Mouse (Mus musculus) limb, embryonic 11.5 days (tissue): ENCODE data around the gene Klf2. TPM values are rescaled to one million over a fixed set of nuclear protein-coding genes. Genes with fewer than 3 reads are reported as not detected.
A peak's percentile ranks its signal among the peaks of the same experiment; 100 is the strongest.

Source experiments
- ATAC-seq: fragments of 200-750 bp; cut with Nextera tagmentation; 2 replicates; pipeline ENCODE4 v1.8.0; 2017; ENCODE audit warnings: low read depth; ENCODE audit not compliant: insufficient number of reproducible peaks, low FRiP score, low TSS enrichment
- DNase-seq: peaks from one replicate; pipeline ENCODE4 v3.0.0-alpha.2; 2015; ENCODE audit warnings: low spot score
- H3K27ac ChIP-seq: fragments of 300-500 bp; sonication (generic); replicated peaks from 2 replicates; pipeline ENCODE4 v1.5.1; 2014; ENCODE audit warnings: low read depth, mild to moderate bottlenecking, low read length
- H3K27me3 ChIP-seq: fragments of 300-500 bp; sonication (generic); 2 replicates; pipeline ENCODE4 v1.6.1; 2014; ENCODE audit warnings: mild to moderate bottlenecking, low read length, mixed read lengths; ENCODE audit not compliant: control insufficient read depth, insufficient read depth
- H3K36me3 ChIP-seq: fragments of 300-500 bp; sonication (generic); 2 replicates; pipeline ENCODE4 v1.6.1; 2014; ENCODE audit warnings: mild to moderate bottlenecking, low read length, moderate library complexity, mixed read lengths; ENCODE audit not compliant: control insufficient read depth, insufficient read depth
- H3K4me1 ChIP-seq: fragments of 300-500 bp; sonication (generic); 2 replicates; pipeline ENCODE4 v1.6.1; 2014; ENCODE audit warnings: low read length, mixed read lengths; ENCODE audit not compliant: control insufficient read depth, insufficient read depth
- H3K4me2 ChIP-seq: fragments of 300-500 bp; sonication (generic); 2 replicates; pipeline ENCODE4 v1.6.1; 2014; ENCODE audit warnings: low read depth, mild to moderate bottlenecking, moderate library complexity; ENCODE audit not compliant: severe bottlenecking
- H3K4me3 ChIP-seq: fragments of 300-500 bp; sonication (generic); 2 replicates; pipeline ENCODE4 v1.5.1; 2014; ENCODE audit warnings: low read depth, low read length
- H3K9ac ChIP-seq: fragments of 300-500 bp; sonication (generic); 2 replicates; pipeline ENCODE4 v1.6.1; 2014; ENCODE audit warnings: mild to moderate bottlenecking, low read length
- H3K9me3 ChIP-seq: fragments of 300-500 bp; sonication (generic); 2 replicates; pipeline ENCODE4 v1.6.1; 2016; ENCODE audit warnings: low read length; ENCODE audit not compliant: control insufficient read depth
- WGBS: fragments of 180-500 bp; shearing (Covaris S2); extraction: QIAGEN DNeasy Blood & Tissue Kit; methylation state at CpG from one replicate; pipeline ENCODE4 v1.1.7; 2014; 5-methylcytosine and 5-hydroxymethylcytosine counted together
- polyA plus RNA-seq: library from polyadenylated mRNA; unstranded; fragments of >200 nt; fragmentation: Nextera tagmentation; extraction: Ambion mirVana; gene quantifications from 2 replicates; pipeline ENCODE4 v1.2.1, GENCODE M21; 2014

Gene Klf2
- polyA plus RNA-seq, 1 experiment from 2014 or later: 4.2 TPM

DNA sequence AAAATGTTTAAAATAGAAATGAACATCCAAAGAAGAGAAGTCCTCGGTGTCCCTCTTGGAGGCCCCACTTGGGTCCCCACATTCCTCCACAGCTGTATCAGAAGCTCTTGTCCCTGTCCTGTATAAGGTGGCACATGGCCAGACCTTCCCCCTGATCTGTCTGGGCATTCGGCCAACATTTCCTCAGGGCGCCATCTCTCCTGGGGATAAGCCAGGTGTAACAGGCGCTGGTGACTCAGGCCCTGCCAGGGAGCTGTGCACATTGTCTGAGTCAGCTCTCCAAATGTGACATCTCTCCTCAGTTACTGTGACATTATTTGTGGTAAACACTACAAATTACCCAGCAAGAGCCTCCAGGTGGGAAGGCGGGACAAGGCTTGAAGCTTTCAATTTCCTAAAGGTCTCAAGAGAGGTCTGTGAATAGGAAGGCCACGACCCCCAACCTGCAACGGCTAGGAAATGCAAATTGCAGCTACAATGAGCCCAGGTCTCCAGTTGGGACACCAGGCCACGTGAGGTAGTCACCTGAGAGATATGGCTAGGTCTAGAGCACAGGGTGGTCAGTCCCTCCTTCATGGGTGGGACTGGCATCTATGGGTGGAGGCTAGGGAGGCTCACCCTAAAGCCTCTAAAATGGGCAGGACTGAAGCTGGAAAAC, 7.9 kb upstream of the Klf2 start:
- DNase-seq (no peak), ATAC-seq (no peak)
- Histone ChIP-seq H3K4me3 (no peak overlapping the region), H3K9me3 (no peaks in the 10 kb centered on the region), H3K4me2 (no peak overlapping the region), H3K4me1 (no peaks in the 10 kb centered on the region), H3K9ac (no peak overlapping the region), H3K36me3 (no peaks in the 10 kb centered on the region), H3K27me3 (no peaks in the 10 kb centered on the region), H3K27ac (no peak overlapping the region)
- 64% methylated on average over 8 of the region's 8 CpGs for WGBS

DNA sequence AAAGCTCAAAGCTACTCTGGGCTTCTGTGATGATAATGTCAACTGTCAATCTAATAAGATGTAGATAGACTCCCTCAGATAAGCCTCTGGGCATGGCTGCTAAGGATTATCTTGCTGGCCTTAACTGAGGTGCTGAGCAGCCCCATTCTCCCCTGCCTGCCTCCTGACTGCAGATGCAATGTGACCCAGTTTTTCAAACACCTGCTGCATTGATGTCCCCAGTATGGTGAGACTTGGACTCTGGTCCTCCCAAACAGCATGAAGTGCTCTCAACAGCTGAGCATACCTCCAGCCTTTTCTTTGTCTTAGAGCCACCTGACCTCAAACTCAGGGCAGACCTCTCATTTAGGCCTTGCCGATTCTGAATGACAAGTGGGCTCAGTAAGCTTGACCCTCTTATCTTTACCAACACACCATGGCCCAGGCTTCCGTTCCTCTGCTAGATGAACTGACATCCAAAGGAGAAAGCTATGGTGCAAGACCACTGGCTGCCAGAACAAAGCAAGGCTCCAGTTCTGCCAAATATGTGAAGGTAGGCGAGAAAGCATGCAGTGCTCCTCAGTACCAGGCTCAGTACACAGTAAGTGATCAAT, 5.8 kb upstream of the Klf2 start:
- Histone ChIP-seq H3K9me3 (no peaks in the 10 kb centered on the region), H3K36me3 (no peaks in the 10 kb centered on the region), H3K4me2 (no peak overlapping the region), H3K9ac (no peak overlapping the region), H3K27ac (no peak overlapping the region), H3K27me3 (no peaks in the 10 kb centered on the region), H3K4me1 (no peaks in the 10 kb centered on the region), H3K4me3 (no peak overlapping the region)
- ATAC-seq (no peak), DNase-seq (no peak)
- WGBS: 78% methylated on average over 3 of the region's 3 CpGs

DNA sequence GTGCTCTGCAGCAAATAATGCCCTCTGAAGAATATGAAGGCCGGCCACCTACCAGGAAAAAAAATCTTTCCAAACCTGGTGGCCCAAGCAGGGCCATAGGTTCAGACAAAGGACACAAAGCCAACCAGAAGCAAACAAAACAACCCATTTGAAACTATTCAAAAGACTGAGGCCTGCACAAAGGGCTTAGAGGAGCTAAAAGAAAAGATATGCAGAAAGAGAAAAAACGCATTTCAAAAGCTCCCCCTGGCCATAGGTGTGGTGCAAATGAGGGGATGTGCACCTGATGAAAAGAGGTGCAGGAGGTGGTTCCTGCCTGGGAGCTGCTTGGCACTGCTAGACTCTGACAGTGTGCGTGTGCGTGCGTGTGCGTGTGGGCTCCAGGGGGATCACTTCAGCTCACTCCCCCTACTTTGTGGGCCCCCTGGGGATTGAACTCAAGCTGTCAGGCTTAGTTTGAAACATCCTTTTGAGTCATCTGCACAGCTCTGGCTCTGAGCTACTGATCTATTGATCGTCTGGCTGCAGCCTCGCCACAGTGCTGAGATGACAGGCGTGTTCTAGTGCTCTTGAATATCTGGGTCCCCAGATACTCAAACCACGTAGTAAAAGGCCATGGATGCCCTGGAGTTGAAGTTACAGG, 2.7 kb upstream of the Klf2 start:
- WGBS: 43% methylated on average over 10 of the region's 10 CpGs
- H3K36me3 ChIP-seq: no peaks in the 10 kb centered on the region
- no peak overlapping the region for H3K27ac ChIP-seq
- H3K4me3 ChIP-seq: no peak overlapping the region
- DNase-seq: no peak
- H3K9ac ChIP-seq: no peak overlapping the region
- no peak overlapping the region for H3K4me2 ChIP-seq
- peaks cover 3% of the 10 kb centered on the region; the same call in 1 of the 2 replicates for H3K4me1 ChIP-seq
- ATAC-seq: no peak
- no peaks in the 10 kb centered on the region for H3K9me3 ChIP-seq
- peaks cover 24% of the 10 kb centered on the region for H3K27me3 ChIP-seq

DNA sequence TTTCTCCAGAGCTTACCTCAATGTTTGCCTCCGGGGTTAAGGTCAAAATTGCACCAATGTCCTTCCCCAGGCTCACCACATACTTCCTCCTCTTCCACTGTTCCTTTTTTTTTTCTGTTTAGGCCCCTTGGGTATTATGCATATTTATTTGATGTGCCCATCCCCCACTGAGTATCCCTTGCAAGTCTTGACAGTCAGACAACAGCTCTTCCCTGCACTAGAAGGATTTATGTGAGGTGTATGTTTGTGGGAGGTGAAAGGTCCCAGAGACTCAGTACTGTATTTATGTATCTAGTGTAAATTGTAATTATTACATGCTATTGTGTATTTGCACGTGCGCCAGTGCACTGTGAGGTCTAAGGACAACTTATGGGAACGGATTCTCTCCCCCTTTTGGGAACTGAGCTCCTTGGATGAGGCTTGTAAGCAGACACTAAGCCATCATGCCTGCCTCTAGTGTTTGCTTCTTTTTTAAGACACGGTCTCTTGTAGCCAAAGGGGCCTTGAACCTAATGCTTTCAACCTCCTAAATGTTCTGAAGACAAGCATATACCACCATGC, 1.0 kb upstream of the Klf2 start:
- Histone ChIP-seq H3K4me2 (no peak overlapping the region), H3K27me3 (peaks cover 37% of the 10 kb centered on the region), H3K4me3 (no peak overlapping the region), H3K4me1 (peaks cover 3% of the 10 kb centered on the region; the same call in 1 of the 2 replicates), H3K9me3 (no peaks in the 10 kb centered on the region), H3K36me3 (no peaks in the 10 kb centered on the region), H3K27ac (no peak overlapping the region), H3K9ac (no peak overlapping the region)
- ATAC-seq (no peak), DNase-seq (no peak)
- WGBS: 49% methylated on average over 5 of the region's 5 CpGs

DNA sequence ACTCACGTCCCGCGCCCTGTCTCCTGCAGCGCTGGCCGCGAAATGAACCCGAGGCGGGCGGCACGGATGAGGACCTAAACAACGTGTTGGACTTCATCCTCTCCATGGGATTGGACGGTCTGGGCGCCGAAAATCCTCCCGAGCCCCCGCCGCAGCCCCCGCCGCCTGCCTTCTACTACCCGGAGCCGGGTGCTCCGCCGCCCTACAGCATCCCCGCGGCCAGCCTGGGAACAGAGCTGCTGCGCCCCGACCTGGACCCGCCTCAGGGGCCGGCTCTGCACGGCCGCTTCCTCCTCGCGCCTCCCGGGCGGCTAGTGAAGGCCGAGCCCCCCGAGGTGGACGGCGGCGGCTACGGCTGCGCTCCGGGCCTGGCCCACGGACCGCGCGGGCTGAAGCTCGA, 564 bp downstream of the Klf2 start:
- Histone ChIP-seq H3K36me3 (no peaks in the 10 kb centered on the region), H3K4me3 (peak overlapping the region; percentile 44), H3K4me2 (peak overlapping the region; percentile 87), H3K4me1 (peaks cover 3% of the 10 kb centered on the region; the same call in 1 of the 2 replicates), H3K27me3 (peaks cover 39% of the 10 kb centered on the region), H3K27ac (no peak overlapping the region), H3K9ac (peak overlapping the region; percentile 52), H3K9me3 (no peaks in the 10 kb centered on the region)
- ATAC-seq: no peak; the same call in 1 of the 2 replicates
- no peak for DNase-seq
- WGBS: under 1% methylated on average over 48 of the region's 48 CpGs

DNA sequence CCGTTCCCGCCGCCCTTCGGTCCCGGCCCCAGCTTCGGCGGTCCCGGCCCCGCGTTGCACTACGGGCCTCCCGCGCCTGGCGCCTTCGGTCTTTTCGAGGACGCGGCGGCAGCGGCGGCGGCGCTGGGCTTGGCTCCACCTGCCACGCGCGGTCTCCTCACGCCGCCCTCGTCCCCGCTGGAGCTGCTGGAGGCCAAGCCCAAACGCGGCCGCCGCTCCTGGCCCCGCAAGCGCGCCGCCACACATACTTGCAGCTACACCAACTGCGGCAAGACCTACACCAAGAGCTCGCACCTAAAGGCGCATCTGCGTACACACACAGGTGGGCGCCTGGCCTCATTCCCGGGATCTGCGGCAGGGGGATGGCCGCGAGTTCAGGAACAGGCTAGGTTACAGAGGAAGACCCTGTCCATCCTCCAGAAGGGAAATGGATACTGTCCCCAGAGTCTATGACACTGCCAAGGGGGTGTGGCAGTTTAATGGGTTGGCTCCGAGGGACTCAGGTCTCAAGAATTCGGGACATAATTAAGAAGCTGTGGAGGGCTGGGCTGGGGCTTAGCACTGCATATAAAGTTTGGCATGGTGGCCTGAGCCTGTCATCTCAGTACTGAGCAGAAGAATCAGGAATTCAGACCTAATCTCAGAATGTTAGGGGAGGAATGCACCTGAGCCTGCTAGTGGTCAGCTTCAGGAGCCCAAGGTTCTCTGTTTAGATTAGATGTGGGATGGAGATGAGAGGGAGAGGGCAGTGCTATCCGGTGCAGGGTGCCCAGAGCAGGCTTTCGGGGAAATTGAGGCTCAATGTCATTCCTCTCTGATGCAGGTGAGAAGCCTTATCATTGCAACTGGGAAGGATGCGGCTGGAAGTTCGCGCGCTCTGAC, 1.3 kb downstream of the Klf2 start:
- no peaks in the 10 kb centered on the region for H3K9me3 ChIP-seq
- H3K4me2 ChIP-seq: peak overlapping the region; percentile 87
- H3K4me3 ChIP-seq: peak overlapping the region; percentile 44
- DNase-seq (peak; percentile 44), ATAC-seq (no peak)
- peaks cover 3% of the 10 kb centered on the region; the same call in 1 of the 2 replicates for H3K4me1 ChIP-seq
- H3K36me3 ChIP-seq: no peaks in the 10 kb centered on the region
- H3K27me3 ChIP-seq: peaks cover 39% of the 10 kb centered on the region
- H3K9ac ChIP-seq: 0 out of 2 replicates have a peak overlapping the region, but pooled peaks have one; percentile 7
- 11% methylated on average over 33 of the region's 55 CpGs for WGBS
- H3K27ac ChIP-seq: no peak overlapping the region

DNA sequence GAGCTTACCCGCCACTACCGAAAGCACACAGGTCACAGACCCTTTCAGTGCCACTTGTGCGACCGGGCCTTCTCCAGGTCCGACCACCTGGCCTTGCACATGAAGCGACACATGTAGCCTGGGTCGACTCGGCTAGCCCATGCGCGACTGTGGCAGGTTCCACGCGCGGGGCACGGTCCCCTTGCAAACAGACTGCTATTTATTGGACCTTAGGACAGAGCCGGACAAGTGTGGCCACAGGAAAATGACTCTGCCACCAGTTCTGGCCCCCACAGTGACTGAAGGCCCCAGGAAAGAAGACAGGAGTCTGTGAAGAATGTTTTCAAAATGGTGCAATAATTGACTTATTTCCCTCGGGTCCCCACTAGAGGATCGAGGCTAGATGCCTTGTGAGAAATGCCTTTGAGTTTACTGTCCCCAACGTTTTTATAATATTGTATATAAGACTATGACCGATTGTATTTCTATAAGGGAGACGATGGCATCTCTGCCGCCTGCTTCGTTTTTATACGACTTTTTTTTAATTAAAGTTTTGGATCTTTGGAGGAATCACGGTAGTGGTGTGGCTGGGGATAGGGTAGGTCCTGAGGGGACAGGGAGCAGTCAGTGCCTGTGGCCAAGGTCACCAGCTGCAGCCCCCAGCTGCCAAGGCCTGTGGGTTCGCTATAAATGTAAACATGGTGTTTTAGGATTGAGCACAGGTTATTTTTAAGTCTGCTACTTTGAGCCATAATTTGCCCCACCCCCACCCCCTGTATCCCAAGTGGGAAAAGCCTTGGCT, 2.2 kb downstream of the Klf2 start:
- Histone ChIP-seq H3K36me3 (no peaks in the 10 kb centered on the region), H3K4me1 (peaks cover 3% of the 10 kb centered on the region; the same call in 1 of the 2 replicates), H3K4me3 (0 out of 2 replicates have a peak overlapping the region, but pooled peaks have one; percentile 10), H3K9me3 (no peaks in the 10 kb centered on the region), H3K4me2 (no peak overlapping the region; the same call in 1 of the 2 replicates), H3K27me3 (peaks cover 39% of the 10 kb centered on the region), H3K27ac (no peak overlapping the region), H3K9ac (no peak overlapping the region)
- whole genome bisulfite sequencing: 55% methylated on average over 25 of the region's 25 CpGs
- DNase-seq (peak; percentile 28), ATAC-seq (no peak)
